Mouse (Mus musculus): ENCODE data around the gene Arhgef19. TPM values are rescaled to one million over a fixed set of nuclear protein-coding genes. Genes with fewer than 3 reads are reported as not detected.

The Arhgef19 gene
- polyA plus RNA-seq, 1 experiment from 2014 or later = 21.1 TPM

- Histone ChIP-seq H3K36me3 (ENCODE audit: insufficient read depth) (peaks cover 25% of the 10 kb centered on the region; the same call in 1 of the 2 replicates), H3K4me3 (ENCODE audit: low read depth, low read length) (no peak overlapping the region), H3K4me1 (ENCODE audit: insufficient read depth) (peaks cover 11% of the 10 kb centered on the region; the same call in 1 of the 2 replicates), H3K9ac (no peak overlapping the region), H3K27me3 (ENCODE audit: insufficient read depth, low read length) (peaks cover 33% of the 10 kb centered on the region), H3K9me3 (ENCODE audit: low read depth, low read length) (no peaks in the 10 kb centered on the region), H3K27ac (ENCODE audit: low read depth) (no peak overlapping the region), H3K4me2 (no peak overlapping the region)
- 79% methylated on average over 8 of the region's 8 CpGs for WGBS
- no peak for TF ChIP-seq CTCF (IDR thresholded peaks at IDR 0.05; ENCODE audit: low read depth)
- no peak for ATAC-seq (ENCODE audit: insufficient read depth)
- DNase-seq = no peak
These were observed 11.8 kb downstream of the Arhgef19 start for GRCm38 (mm10) chr4:141251071-141251470.

- Histone ChIP-seq H3K9me3 (ENCODE audit: low read depth, low read length) (no peaks in the 10 kb centered on the region), H3K4me3 (ENCODE audit: low read depth, low read length) (no peak overlapping the region), H3K4me1 (ENCODE audit: insufficient read depth) (peaks cover 3% of the 10 kb centered on the region; the same call in 1 of the 2 replicates), H3K27me3 (ENCODE audit: insufficient read depth, low read length) (peaks cover 19% of the 10 kb centered on the region), H3K36me3 (ENCODE audit: insufficient read depth) (peaks cover 28% of the 10 kb centered on the region; the same call in 1 of the 2 replicates), H3K9ac (no peak overlapping the region), H3K27ac (ENCODE audit: low read depth) (no peak overlapping the region), H3K4me2 (no peak overlapping the region)
- 66% methylated on average over 2 of the region's 2 CpGs for WGBS
- ATAC-seq (ENCODE audit: insufficient read depth) (no peak), DNase-seq (no peak)
- peak; percentile 28 for TF ChIP-seq CTCF (IDR thresholded peaks at IDR 0.05; ENCODE audit: low read depth)
These were observed 13.3 kb downstream of the Arhgef19 start for GRCm38 (mm10) chr4:141252641-141253040.

GRCm38 (mm10) chr4:141254234-141254633, 14.9 kb downstream of the Arhgef19 start:
- ATAC-seq (ENCODE audit: insufficient read depth) (peak; percentile 72; the same call in 1 of the 2 replicates), DNase-seq (peak; percentile 85)
- Histone ChIP-seq H3K4me1 (ENCODE audit: insufficient read depth) (no peaks in the 10 kb centered on the region), H3K9ac (no peak overlapping the region; the same call in 1 of the 2 replicates), H3K27me3 (ENCODE audit: insufficient read depth, low read length) (peaks cover 3% of the 10 kb centered on the region), H3K9me3 (ENCODE audit: low read depth, low read length) (no peaks in the 10 kb centered on the region), H3K4me3 (ENCODE audit: low read depth, low read length) (no peak overlapping the region), H3K27ac (ENCODE audit: low read depth) (peak overlapping the region; percentile 65), H3K4me2 (0 out of 2 replicates have a peak overlapping the region, but pooled peaks have one; percentile 8), H3K36me3 (ENCODE audit: insufficient read depth) (peaks cover 26% of the 10 kb centered on the region; the same call in 1 of the 2 replicates)
- no peak for TF ChIP-seq CTCF (IDR thresholded peaks at IDR 0.05; ENCODE audit: low read depth)
- WGBS = 56% methylated on average over 16 of the region's 16 CpGs

GRCm38 (mm10) chr4:141257440-141257839, 18.1 kb downstream of the Arhgef19 start:
- ATAC-seq (ENCODE audit: insufficient read depth) (no peak), DNase-seq (no peak)
- Histone ChIP-seq H3K4me1 (ENCODE audit: insufficient read depth) (no peaks in the 10 kb centered on the region; the same call in 1 of the 2 replicates), H3K9ac (no peak overlapping the region), H3K4me3 (ENCODE audit: low read depth, low read length) (no peak overlapping the region), H3K27ac (ENCODE audit: low read depth) (no peak overlapping the region), H3K9me3 (ENCODE audit: low read depth, low read length) (no peaks in the 10 kb centered on the region), H3K4me2 (no peak overlapping the region), H3K36me3 (ENCODE audit: insufficient read depth) (peaks cover 11% of the 10 kb centered on the region; the same call in 1 of the 2 replicates), H3K27me3 (ENCODE audit: insufficient read depth, low read length) (no peaks in the 10 kb centered on the region)
- 70% methylated on average over 5 of the region's 5 CpGs for WGBS
- TF ChIP-seq CTCF (IDR thresholded peaks at IDR 0.05; ENCODE audit: low read depth) = peak; percentile 74

GRCm38 (mm10) chr4:141259413-141259812, 20.1 kb downstream of the Arhgef19 start:
- TF ChIP-seq CTCF (IDR thresholded peaks at IDR 0.05; ENCODE audit: low read depth) = no peak
- no peak overlapping the region for H3K4me3 ChIP-seq (ENCODE audit: low read depth, low read length)
- no peaks in the 10 kb centered on the region for H3K27me3 ChIP-seq (ENCODE audit: insufficient read depth, low read length)
- no peak for ATAC-seq (ENCODE audit: insufficient read depth)
- peak overlapping the region; percentile 53 for H3K4me2 ChIP-seq
- no peaks in the 10 kb centered on the region; the same call in 1 of the 2 replicates for H3K4me1 ChIP-seq (ENCODE audit: insufficient read depth)
- 71% methylated on average over 12 of the region's 12 CpGs for WGBS
- H3K9me3 ChIP-seq (ENCODE audit: low read depth, low read length) = no peaks in the 10 kb centered on the region
- H3K27ac ChIP-seq (ENCODE audit: low read depth) = peak overlapping the region; percentile 16; the same call in 1 of the 2 replicates
- H3K36me3 ChIP-seq (ENCODE audit: insufficient read depth) = peaks cover 8% of the 10 kb centered on the region; the same call in 1 of the 2 replicates
- no peak for DNase-seq
- H3K9ac ChIP-seq = no peak overlapping the region

GRCm38 (mm10) chr4:141260007-141260723, 20.9 kb downstream of the Arhgef19 start:
- 26% methylated on average over 16 of the region's 16 CpGs for WGBS
- Histone ChIP-seq H3K27me3 (ENCODE audit: insufficient read depth, low read length) (no peaks in the 10 kb centered on the region), H3K9me3 (ENCODE audit: low read depth, low read length) (no peaks in the 10 kb centered on the region), H3K4me1 (ENCODE audit: insufficient read depth) (no peaks in the 10 kb centered on the region; the same call in 1 of the 2 replicates), H3K36me3 (ENCODE audit: insufficient read depth) (0 out of 2 replicates have a peak, but pooled peaks cover 5% of the 10 kb centered on the region), H3K27ac (ENCODE audit: low read depth) (0 out of 2 replicates have a peak overlapping the region, but pooled peaks have one; percentile 19), H3K4me3 (ENCODE audit: low read depth, low read length) (peak overlapping the region; percentile 22), H3K4me2 (peak overlapping the region; percentile 53), H3K9ac (0 out of 2 replicates have a peak overlapping the region, but pooled peaks have one; percentile 2)
- TF ChIP-seq CTCF (IDR thresholded peaks at IDR 0.05; ENCODE audit: low read depth) = no peak
- peak; percentile 92 for DNase-seq
- ATAC-seq (ENCODE audit: insufficient read depth) = peak; percentile 75
